Mouse (Mus musculus): ENCODE results near the gene Fthl17e. TPM values are rescaled to one million over a fixed set of nuclear protein-coding genes. Genes with fewer than 3 reads are reported as not detected.
"Not testable (repeated sequence)": the region's sequence is repeated elsewhere in the genome, so short reads cannot be mapped to it uniquely, and the experiment has no call there.

Fthl17e gene
- polyA plus RNA-seq (2011; ENCODE audit: insufficient read depth, insufficient read length, low replicate concordance, missing spikeins), result not detected in 2 replicates

DNA sequence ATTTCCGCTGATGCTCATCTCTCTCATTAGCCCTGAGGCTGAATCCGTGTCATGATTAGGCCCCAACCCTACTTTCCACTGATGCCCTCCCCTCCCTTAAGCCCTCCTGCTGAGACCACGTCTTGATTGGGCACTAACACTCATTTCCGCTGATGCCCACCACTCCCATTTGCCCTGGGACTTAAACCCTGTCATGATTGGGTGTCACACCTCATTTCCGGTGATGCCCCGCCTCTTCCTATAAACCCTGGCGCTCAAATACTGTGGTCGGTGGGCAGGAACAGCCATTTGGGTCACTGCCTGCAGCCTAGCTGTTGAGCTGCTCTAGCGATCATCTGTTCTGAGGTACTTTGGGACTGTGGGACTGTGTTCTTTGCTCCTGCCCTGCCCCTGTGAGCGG is at the start of gene Fthl17e:
Gene Fthl17e, plus strand, starts transcription at position 301 of the 400 bp plus-strand sequence.
- WGBS, result 100% methylated on average over 1 of the region's 10 CpGs

DNA sequence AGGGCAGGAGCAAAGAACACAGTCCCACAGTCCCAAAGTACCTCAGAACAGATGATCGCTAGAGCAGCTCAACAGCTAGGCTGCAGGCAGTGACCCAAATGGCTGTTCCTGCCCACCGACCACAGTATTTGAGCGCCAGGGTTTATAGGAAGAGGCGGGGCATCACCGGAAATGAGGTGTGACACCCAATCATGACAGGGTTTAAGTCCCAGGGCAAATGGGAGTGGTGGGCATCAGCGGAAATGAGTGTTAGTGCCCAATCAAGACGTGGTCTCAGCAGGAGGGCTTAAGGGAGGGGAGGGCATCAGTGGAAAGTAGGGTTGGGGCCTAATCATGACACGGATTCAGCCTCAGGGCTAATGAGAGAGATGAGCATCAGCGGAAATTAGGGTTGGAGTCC is 46.6 kb upstream of the Fthl17e start, which contains the start of gene Fthl17d:
Gene Fthl17d, minus strand, starts transcription at position 101 of the 400 bp plus-strand sequence.
- H3K27ac ChIP-seq (ENCODE audit: control insufficient read depth, insufficient read depth, low read depth, low read length, poor library complexity); H3K4me3 ChIP-seq (replicated peaks; ENCODE audit: control insufficient read depth, low read depth, low read length); H3K4me1 ChIP-seq (ENCODE audit: control insufficient read depth, insufficient read depth, low read length): not testable (repeated sequence)
- no CpG with 5 or more reads among the region's 9 CpGs for WGBS

More for the DNA sequence above, at the start of gene Fthl17e:
- H3K4me3 ChIP-seq (replicated peaks; ENCODE audit: control insufficient read depth, low read depth, low read length); H3K4me1 ChIP-seq (ENCODE audit: control insufficient read depth, insufficient read depth, low read length); H3K27ac ChIP-seq (ENCODE audit: control insufficient read depth, insufficient read depth, low read depth, low read length, poor library complexity): not testable (repeated sequence)

DNA sequence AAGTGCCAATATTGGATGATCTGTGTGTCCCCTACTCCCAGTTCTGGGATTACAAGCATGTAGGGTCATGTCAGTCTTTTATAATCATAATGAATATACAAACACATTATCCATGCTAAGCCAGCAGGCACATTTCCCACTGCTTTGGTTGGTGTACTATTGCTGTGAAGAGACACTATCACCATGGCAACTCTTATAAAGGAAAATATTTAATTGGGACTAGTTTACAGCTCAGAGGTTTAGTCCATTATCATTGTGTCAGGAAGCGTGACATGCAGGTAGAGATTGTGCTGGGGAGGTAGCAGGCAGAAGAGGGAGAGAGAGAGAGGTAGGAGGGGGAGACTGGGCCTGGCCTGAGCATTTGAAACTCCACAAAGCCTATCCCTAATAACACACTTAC is 17.2 kb upstream of the Fthl17e start:
- Histone ChIP-seq H3K4me1 (ENCODE audit: control insufficient read depth, insufficient read depth, low read length) (no peaks in the 10 kb centered on the region), H3K27ac (ENCODE audit: control insufficient read depth, insufficient read depth, low read depth, low read length, poor library complexity) (no peak overlapping the region), H3K4me3 (replicated peaks; ENCODE audit: control insufficient read depth, low read depth, low read length) (no peak overlapping the region)
- no peak for TF ChIP-seq POLR2A (IDR thresholded peaks at IDR 0.05; ENCODE audit: borderline replicate concordance, control insufficient read depth, low read depth, low read length)
- TF ChIP-seq CTCF (IDR thresholded peaks at IDR 0.05; ENCODE audit: control insufficient read depth, insufficient read depth, low read length), result no peak
- WGBS, result 57% methylated on average over 1 of the region's 1 CpGs

DNA sequence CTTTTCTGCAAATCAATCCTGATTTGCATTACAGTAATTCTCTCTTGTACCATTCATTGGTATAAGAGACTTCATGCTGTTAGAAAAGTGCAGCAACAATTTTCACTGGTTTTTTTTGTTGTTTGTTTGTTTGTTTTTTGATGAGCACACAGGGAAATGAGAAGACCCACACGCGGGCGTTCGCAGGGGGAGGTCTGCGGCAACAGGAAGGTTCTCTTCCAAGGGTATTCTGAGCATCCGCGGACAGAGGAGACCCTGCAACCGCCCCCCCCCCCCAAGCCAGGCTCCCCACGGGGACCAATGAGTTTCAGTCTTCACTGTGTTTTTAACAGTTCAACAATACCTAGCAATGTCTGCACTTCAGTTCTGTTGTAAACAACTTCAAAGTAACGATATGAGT is 13.8 kb upstream of the Fthl17e start:
- WGBS, result 65% methylated on average over 10 of the region's 10 CpGs
- Histone ChIP-seq H3K4me1 (ENCODE audit: control insufficient read depth, insufficient read depth, low read length) (no peaks in the 10 kb centered on the region), H3K27ac (ENCODE audit: control insufficient read depth, insufficient read depth, low read depth, low read length, poor library complexity) (no peak overlapping the region), H3K4me3 (replicated peaks; ENCODE audit: control insufficient read depth, low read depth, low read length) (no peak overlapping the region)
- TF ChIP-seq CTCF (IDR thresholded peaks at IDR 0.05; ENCODE audit: control insufficient read depth, insufficient read depth, low read length) (no peak), POLR2A (IDR thresholded peaks at IDR 0.05; ENCODE audit: borderline replicate concordance, control insufficient read depth, low read depth, low read length) (no peak)

GRCm38 (mm10) chrX:9041611-9042010 is 8.3 kb downstream of the Fthl17e start:
- H3K27ac ChIP-seq (ENCODE audit: control insufficient read depth, insufficient read depth, low read depth, low read length, poor library complexity); H3K4me3 ChIP-seq (replicated peaks; ENCODE audit: control insufficient read depth, low read depth, low read length); H3K4me1 ChIP-seq (ENCODE audit: control insufficient read depth, insufficient read depth, low read length): not testable (repeated sequence)
- WGBS, result 27% methylated on average over 3 of the region's 4 CpGs

DNA sequence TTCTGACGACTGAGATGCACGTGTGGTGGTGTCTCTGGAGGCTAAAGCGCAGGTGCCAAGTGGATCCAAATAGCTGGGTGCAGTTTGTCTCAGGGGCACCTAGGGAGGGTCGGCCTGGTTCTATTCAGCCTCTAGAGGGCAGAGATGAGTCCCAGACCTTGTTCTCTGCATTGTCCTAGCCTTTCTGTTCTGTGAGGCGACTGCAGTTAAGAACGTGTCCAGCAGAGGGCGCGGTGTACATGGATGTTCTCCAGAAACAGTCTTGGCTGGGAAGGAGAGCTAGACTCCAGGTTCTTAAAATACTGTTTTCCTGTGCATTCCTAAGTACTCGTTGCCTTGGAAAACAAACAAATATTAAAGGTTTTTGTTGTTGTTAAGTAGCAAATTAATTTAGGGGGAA is 27.7 kb downstream of the Fthl17e start:
- not testable (repeated sequence) for H3K4me3 ChIP-seq (replicated peaks; ENCODE audit: control insufficient read depth, low read depth, low read length); H3K4me1 ChIP-seq (ENCODE audit: control insufficient read depth, insufficient read depth, low read length); H3K27ac ChIP-seq (ENCODE audit: control insufficient read depth, insufficient read depth, low read depth, low read length, poor library complexity)
- peak; percentile 14; the same call in 1 of the 2 replicates for TF ChIP-seq CTCF (IDR thresholded peaks at IDR 0.05; ENCODE audit: control insufficient read depth, insufficient read depth, low read length)
- WGBS, result 32% methylated on average over 9 of the region's 9 CpGs

DNA sequence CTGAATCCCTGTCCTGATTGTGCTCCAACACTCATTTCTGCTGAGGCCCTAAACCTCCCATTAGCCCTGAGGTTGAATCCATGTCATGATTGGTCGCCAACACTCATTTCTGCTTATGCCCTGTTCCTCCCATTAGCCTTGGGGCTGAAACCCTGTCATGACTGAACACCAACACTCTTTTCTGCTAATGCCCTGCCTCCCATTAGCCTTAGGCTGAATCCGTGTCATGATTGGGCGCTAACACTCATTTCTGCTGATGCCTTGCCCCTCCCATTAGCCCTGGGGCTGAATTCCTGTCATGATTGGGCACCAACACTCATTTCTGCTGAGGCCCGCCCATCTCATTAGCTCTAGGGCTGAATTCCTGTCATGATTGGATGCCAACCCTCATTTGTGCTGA is 28.8 kb downstream of the Fthl17e start:
- Histone ChIP-seq H3K27ac (ENCODE audit: control insufficient read depth, insufficient read depth, low read depth, low read length, poor library complexity) (no peak overlapping the region), H3K4me1 (ENCODE audit: control insufficient read depth, insufficient read depth, low read length) (no peaks in the 10 kb centered on the region), H3K4me3 (replicated peaks; ENCODE audit: control insufficient read depth, low read depth, low read length) (no peak overlapping the region)
- TF ChIP-seq CTCF (IDR thresholded peaks at IDR 0.05; ENCODE audit: control insufficient read depth, insufficient read depth, low read length), result no peak
- TF ChIP-seq POLR2A (IDR thresholded peaks at IDR 0.05; ENCODE audit: borderline replicate concordance, control insufficient read depth, low read depth, low read length), result no peak
- 85% methylated on average over 4 of the region's 4 CpGs for WGBS

DNA sequence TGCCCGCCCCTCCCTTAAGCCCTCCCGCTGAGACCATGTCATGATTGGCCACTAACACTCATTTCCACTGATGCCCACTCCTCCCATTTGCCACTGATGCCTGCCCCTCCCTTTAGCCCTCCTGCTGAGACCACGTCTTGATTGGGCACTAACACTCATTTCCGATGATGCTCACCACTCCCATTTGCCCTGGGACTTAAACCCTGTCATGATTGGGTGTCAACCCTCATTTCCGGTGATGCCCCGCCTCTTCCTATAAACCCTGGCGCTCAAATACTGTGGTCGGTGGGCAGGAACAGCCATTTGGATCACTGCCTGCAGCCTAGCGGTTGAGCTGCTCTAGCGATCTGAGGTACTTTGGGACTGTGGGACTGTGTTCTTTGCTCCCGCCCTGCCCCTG is 29.4 kb downstream of the Fthl17e start, which contains the start of gene Fthl17f:
Gene Fthl17f, plus strand, starts transcription at position 301 of the 400 bp plus-strand sequence.
- H3K4me1 ChIP-seq (ENCODE audit: control insufficient read depth, insufficient read depth, low read length); H3K27ac ChIP-seq (ENCODE audit: control insufficient read depth, insufficient read depth, low read depth, low read length, poor library complexity); H3K4me3 ChIP-seq (replicated peaks; ENCODE audit: control insufficient read depth, low read depth, low read length): not testable (repeated sequence)
- 89% methylated on average over 11 of the region's 11 CpGs for WGBS

- not testable (repeated sequence) for H3K27ac ChIP-seq (ENCODE audit: control insufficient read depth, insufficient read depth, low read depth, low read length, poor library complexity); H3K4me1 ChIP-seq (ENCODE audit: control insufficient read depth, insufficient read depth, low read length); H3K4me3 ChIP-seq (replicated peaks; ENCODE audit: control insufficient read depth, low read depth, low read length)
- 13% methylated on average over 8 of the region's 10 CpGs for WGBS
- 0 out of 2 replicates have a peak, but pooled peaks have one; percentile 14 for TF ChIP-seq CTCF (IDR thresholded peaks at IDR 0.05; ENCODE audit: control insufficient read depth, insufficient read depth, low read length)
These were observed 44.4 kb downstream of the Fthl17e start for GRCm38 (mm10) chrX:9077699-9078098.

Other genes with a start within 250 kb of the Fthl17e start
- gene Ssxb5, start 229.8 kb upstream of the Fthl17e start, polyA plus RNA-seq (2011; ENCODE audit: insufficient read depth, insufficient read length, low replicate concordance, missing spikeins), result not detected in 2 replicates
- gene Gm6592, start 189.5 kb upstream of the Fthl17e start, polyA plus RNA-seq (2011; ENCODE audit: insufficient read depth, insufficient read length, low replicate concordance, missing spikeins), result not detected in 2 replicates
- not detected in 2 replicates for gene Gm5751, start 159.2 kb upstream of the Fthl17e start, polyA plus RNA-seq (2011; ENCODE audit: insufficient read depth, insufficient read length, low replicate concordance, missing spikeins)
- gene B630019K06Rik, start 141.1 kb upstream of the Fthl17e start, polyA plus RNA-seq (2011; ENCODE audit: insufficient read depth, insufficient read length, low replicate concordance, missing spikeins), result 0.57 and 0.63 TPM in 2 replicates
- gene Fthl17b, start 70.5 kb upstream of the Fthl17e start, polyA plus RNA-seq (2011; ENCODE audit: insufficient read depth, insufficient read length, low replicate concordance, missing spikeins), result not detected in 2 replicates
- gene Fthl17c, start 56.9 kb upstream of the Fthl17e start, polyA plus RNA-seq (2011; ENCODE audit: insufficient read depth, insufficient read length, low replicate concordance, missing spikeins), result not detected in 2 replicates
- not detected in 2 replicates for gene Fthl17d, start 46.7 kb upstream of the Fthl17e start, polyA plus RNA-seq (2011; ENCODE audit: insufficient read depth, insufficient read length, low replicate concordance, missing spikeins)
- gene Fthl17f, start 29.5 kb downstream of the Fthl17e start, polyA plus RNA-seq (2011; ENCODE audit: insufficient read depth, insufficient read length, low replicate concordance, missing spikeins), result not detected in 2 replicates
- not detected in 2 replicates for gene 4930402K13Rik, start 71.1 kb downstream of the Fthl17e start, polyA plus RNA-seq (2011; ENCODE audit: insufficient read depth, insufficient read length, low replicate concordance, missing spikeins)
- gene Lancl3, start 166.4 kb downstream of the Fthl17e start, polyA plus RNA-seq (2011; ENCODE audit: insufficient read depth, insufficient read length, low replicate concordance, missing spikeins), result 0.87 TPM in 1 of 2 replicates, not detected in the other
- 2.9 TPM in 1 of 2 replicates, not detected in the other for gene Gm14862, start 223.4 kb downstream of the Fthl17e start, polyA plus RNA-seq (2011; ENCODE audit: insufficient read depth, insufficient read length, low replicate concordance, missing spikeins)
- 6.5 TPM in 2 replicates for gene Xk, start 239.3 kb downstream of the Fthl17e start, polyA plus RNA-seq (2011; ENCODE audit: insufficient read depth, insufficient read length, low replicate concordance, missing spikeins)

Data from bone marrow, adult 2 months (tissue).